Mouse (Mus musculus) frontal cortex, adult 2 months (tissue): Measurements from ENCODE around the gene Rasa2. TPM values are rescaled to one million over a fixed set of nuclear protein-coding genes. Genes with fewer than 3 reads are reported as not detected.

Source experiments
- polyA plus RNA-seq: library from polyadenylated mRNA; depleted of rRNA; stranded (reverse); fragments of >200 nt; gene quantifications from 2 replicates; pipeline ENCODE4 v1.2.3, GENCODE M21; 2012; rRNA removed

The Rasa2 gene
- polyA plus RNA-seq, 1 experiment, result 26.8 TPM

Other genes with a start within 250 kb of the Rasa2 start
- gene Rnf7, start 152.9 kb downstream of the Rasa2 start, polyA plus RNA-seq, result 161 and 181 TPM in 2 replicates
- gene Gm28729, start 106.4 kb downstream of the Rasa2 start, polyA plus RNA-seq, result 0.06 and 0.11 TPM in 2 replicates
- gene Zbtb38, start 121.2 kb upstream of the Rasa2 start, polyA plus RNA-seq, result 19.0 and 20.5 TPM in 2 replicates